Mouse (Mus musculus): ENCODE measurements at regions not wholly inside any gene's neighbourhood (a gene's known extent, or its start where the extent isn't known, plus 50 kb on each side); places are given as distances from the start of the nearest gene placed in this dataset.

- Histone ChIP-seq H3K9ac (no peak overlapping the region), H3K4me3 (replicated peaks) (no peak overlapping the region), H3K27ac (no peak overlapping the region), H3K27me3 (no peaks in the 10 kb centered on the region), H3K4me2 (no peak overlapping the region), H3K9me3 (replicated peaks) (no peaks in the 10 kb centered on the region), H3K4me1 (replicated peaks) (no peaks in the 10 kb centered on the region), H3K36me3 (no peaks in the 10 kb centered on the region)
- ATAC-seq (ENCODE audit: low read depth) (no peak), DNase-seq (no peak)
- WGBS (ENCODE audit: insufficient replicate concordance) = 50% methylated on average over 1 of the region's 1 CpGs
These were observed 124.6 kb upstream of the Cnr1 start for GRCm38 (mm10) chr4:33799831-33800230.

- no peak for ATAC-seq (ENCODE audit: low read depth)
- Histone ChIP-seq H3K27ac (no peak overlapping the region), H3K36me3 (no peaks in the 10 kb centered on the region), H3K27me3 (no peaks in the 10 kb centered on the region), H3K4me3 (replicated peaks) (no peak overlapping the region), H3K9ac (no peak overlapping the region), H3K9me3 (replicated peaks) (no peaks in the 10 kb centered on the region), H3K4me2 (no peak overlapping the region), H3K4me1 (replicated peaks) (no peaks in the 10 kb centered on the region)
- no peak for DNase-seq
- 39% methylated on average over 1 of the region's 1 CpGs for WGBS (ENCODE audit: insufficient replicate concordance)
These were observed 112.1 kb upstream of the Cnr1 start for GRCm38 (mm10) chr4:33812338-33812737.

GRCm38 (mm10) chr4:33823850-33824249 lies 100.5 kb upstream of the Cnr1 start:
- 10% methylated on average over 5 of the region's 5 CpGs for WGBS (ENCODE audit: insufficient replicate concordance)
- Histone ChIP-seq H3K9ac (no peak overlapping the region), H3K4me1 (replicated peaks) (no peaks in the 10 kb centered on the region), H3K27me3 (no peaks in the 10 kb centered on the region), H3K9me3 (replicated peaks) (no peaks in the 10 kb centered on the region), H3K27ac (no peak overlapping the region), H3K36me3 (no peaks in the 10 kb centered on the region), H3K4me2 (no peak overlapping the region), H3K4me3 (replicated peaks) (no peak overlapping the region)
- ATAC-seq (ENCODE audit: low read depth) (no peak), DNase-seq (no peak)

- 66% methylated on average over 7 of the region's 7 CpGs for WGBS (ENCODE audit: insufficient replicate concordance)
- Histone ChIP-seq H3K36me3 (no peaks in the 10 kb centered on the region), H3K9ac (no peak overlapping the region), H3K4me2 (no peak overlapping the region), H3K27ac (no peak overlapping the region), H3K4me3 (replicated peaks) (no peak overlapping the region), H3K9me3 (replicated peaks) (no peaks in the 10 kb centered on the region), H3K27me3 (no peaks in the 10 kb centered on the region), H3K4me1 (replicated peaks) (no peaks in the 10 kb centered on the region)
- DNase-seq (no peak), ATAC-seq (ENCODE audit: low read depth) (no peak)
These were observed 91.3 kb upstream of the Cnr1 start for GRCm38 (mm10) chr4:33833134-33833533.

GRCm38 (mm10) chr4:33838436-33838835 lies 86.0 kb upstream of the Cnr1 start:
- DNase-seq (no peak), ATAC-seq (ENCODE audit: low read depth) (no peak)
- Histone ChIP-seq H3K4me3 (replicated peaks) (no peak overlapping the region), H3K27ac (no peak overlapping the region), H3K4me1 (replicated peaks) (no peaks in the 10 kb centered on the region), H3K9ac (no peak overlapping the region), H3K27me3 (no peaks in the 10 kb centered on the region), H3K36me3 (no peaks in the 10 kb centered on the region), H3K9me3 (replicated peaks) (no peaks in the 10 kb centered on the region), H3K4me2 (no peak overlapping the region)
- WGBS (ENCODE audit: insufficient replicate concordance) = 69% methylated on average over 6 of the region's 6 CpGs

- H3K4me3 ChIP-seq (replicated peaks) = no peak overlapping the region
- 80% methylated on average over 14 of the region's 14 CpGs for WGBS (ENCODE audit: insufficient replicate concordance)
- H3K36me3 ChIP-seq = no peaks in the 10 kb centered on the region
- no peak overlapping the region for H3K27ac ChIP-seq
- H3K4me2 ChIP-seq = no peak overlapping the region
- H3K9ac ChIP-seq = no peak overlapping the region
- ATAC-seq (ENCODE audit: low read depth) (no peak), DNase-seq (no peak)
- H3K4me1 ChIP-seq (replicated peaks) = no peaks in the 10 kb centered on the region
- no peaks in the 10 kb centered on the region for H3K27me3 ChIP-seq
- H3K9me3 ChIP-seq (replicated peaks) = no peaks in the 10 kb centered on the region
These were observed 84.3 kb upstream of the Cnr1 start for GRCm38 (mm10) chr4:33840119-33840518.

GRCm38 (mm10) chr4:33845611-33846395 lies 78.6 kb upstream of the Cnr1 start:
- Histone ChIP-seq H3K27me3 (no peaks in the 10 kb centered on the region), H3K4me1 (replicated peaks) (no peaks in the 10 kb centered on the region), H3K27ac (no peak overlapping the region), H3K4me3 (replicated peaks) (no peak overlapping the region), H3K9ac (no peak overlapping the region), H3K4me2 (no peak overlapping the region), H3K36me3 (no peaks in the 10 kb centered on the region), H3K9me3 (replicated peaks) (no peaks in the 10 kb centered on the region)
- DNase-seq = no peak
- 44% methylated on average over 9 of the region's 9 CpGs for WGBS (ENCODE audit: insufficient replicate concordance)
- ATAC-seq (ENCODE audit: low read depth) = no peak

- DNase-seq = no peak
- Histone ChIP-seq H3K4me1 (replicated peaks) (no peaks in the 10 kb centered on the region), H3K4me2 (no peak overlapping the region), H3K9me3 (replicated peaks) (no peaks in the 10 kb centered on the region), H3K27me3 (no peaks in the 10 kb centered on the region), H3K27ac (no peak overlapping the region), H3K4me3 (replicated peaks) (no peak overlapping the region), H3K9ac (no peak overlapping the region), H3K36me3 (no peaks in the 10 kb centered on the region)
- ATAC-seq (ENCODE audit: low read depth) = no peak
- WGBS (ENCODE audit: insufficient replicate concordance) = 67% methylated on average over 7 of the region's 7 CpGs
These were observed 74.1 kb upstream of the Cnr1 start for GRCm38 (mm10) chr4:33850249-33850648.

GRCm38 (mm10) chr4:33852294-33852693 lies 72.1 kb upstream of the Cnr1 start:
- ATAC-seq (ENCODE audit: low read depth) = no peak
- no peaks in the 10 kb centered on the region for H3K36me3 ChIP-seq
- H3K9me3 ChIP-seq (replicated peaks) = no peaks in the 10 kb centered on the region
- H3K4me2 ChIP-seq = no peak overlapping the region
- no peak overlapping the region for H3K4me3 ChIP-seq (replicated peaks)
- H3K9ac ChIP-seq = no peak overlapping the region
- WGBS (ENCODE audit: insufficient replicate concordance) = 70% methylated on average over 5 of the region's 5 CpGs
- H3K27me3 ChIP-seq = no peaks in the 10 kb centered on the region
- no peak overlapping the region for H3K27ac ChIP-seq
- DNase-seq = no peak
- H3K4me1 ChIP-seq (replicated peaks) = no peaks in the 10 kb centered on the region

- H3K27me3 ChIP-seq = no peaks in the 10 kb centered on the region
- H3K4me1 ChIP-seq (replicated peaks) = no peaks in the 10 kb centered on the region
- H3K4me3 ChIP-seq (replicated peaks) = no peak overlapping the region
- no peaks in the 10 kb centered on the region for H3K9me3 ChIP-seq (replicated peaks)
- H3K27ac ChIP-seq = no peak overlapping the region
- no peak overlapping the region for H3K9ac ChIP-seq
- no peaks in the 10 kb centered on the region for H3K36me3 ChIP-seq
- no peak overlapping the region for H3K4me2 ChIP-seq
- ATAC-seq (ENCODE audit: low read depth) (no peak), DNase-seq (no peak)
These were observed 69.3 kb upstream of the Cnr1 start for GRCm38 (mm10) chr4:33855112-33855511.

- Histone ChIP-seq H3K4me3 (replicated peaks) (no peak overlapping the region), H3K4me2 (no peak overlapping the region), H3K27ac (no peak overlapping the region), H3K9me3 (replicated peaks) (no peaks in the 10 kb centered on the region), H3K9ac (no peak overlapping the region), H3K4me1 (replicated peaks) (no peaks in the 10 kb centered on the region), H3K36me3 (no peaks in the 10 kb centered on the region), H3K27me3 (no peaks in the 10 kb centered on the region)
- ATAC-seq (ENCODE audit: low read depth) = no peak
- no peak for DNase-seq
- 70% methylated on average over 2 of the region's 2 CpGs for WGBS (ENCODE audit: insufficient replicate concordance)
These were observed 57.3 kb upstream of the Cnr1 start for GRCm38 (mm10) chr4:33867126-33867525.

- Histone ChIP-seq H3K36me3 (no peaks in the 10 kb centered on the region), H3K27ac (no peak overlapping the region), H3K27me3 (no peaks in the 10 kb centered on the region), H3K4me3 (replicated peaks) (no peak overlapping the region), H3K9ac (no peak overlapping the region), H3K4me1 (replicated peaks) (no peaks in the 10 kb centered on the region), H3K4me2 (no peak overlapping the region), H3K9me3 (replicated peaks) (no peaks in the 10 kb centered on the region)
- no peak for DNase-seq
- ATAC-seq (ENCODE audit: low read depth) = no peak
- WGBS (ENCODE audit: insufficient replicate concordance) = 62% methylated on average over 5 of the region's 5 CpGs
These were observed 55.1 kb upstream of the Cnr1 start for GRCm38 (mm10) chr4:33869317-33869716.

All from liver, embryonic 13.5 days (tissue).